Mouse (Mus musculus): ENCODE measurements at regions not wholly inside any gene's neighbourhood (a gene's known extent, or its start where the extent isn't known, plus 50 kb on each side); places are given as distances from the start of the nearest gene placed in this dataset.
A peak's percentile ranks its signal among the peaks of the same experiment; 100 is the strongest.

GRCm38 (mm10) chr13:111940275-111940674 is 131.5 kb upstream of the Map3k1 start:
- H3K9me3 ChIP-seq (ENCODE audit: control insufficient read depth, low read length) = no peaks in the 10 kb centered on the region
- H3K27me3 ChIP-seq (replicated peaks; ENCODE audit: control insufficient read depth, insufficient read depth, low read length) = no peaks in the 10 kb centered on the region
- no peaks in the 10 kb centered on the region for H3K36me3 ChIP-seq (ENCODE audit: control insufficient read depth, insufficient read depth, low read length)
- H3K4me3 ChIP-seq (ENCODE audit: low read depth, low read length) = no peak overlapping the region
- no peak for DNase-seq (ENCODE audit: low spot score)
- H3K4me1 ChIP-seq (ENCODE audit: control insufficient read depth, insufficient read depth, low read length) = peaks cover 11% of the 10 kb centered on the region; the same call in 1 of the 2 replicates
- H3K9ac ChIP-seq (ENCODE audit: low read depth, low read length) = no peak overlapping the region
- no peak overlapping the region for H3K27ac ChIP-seq (replicated peaks; ENCODE audit: low read depth, low read length)
- no peak for ATAC-seq (ENCODE audit: low read depth)
- 88% methylated on average over 4 of the region's 4 CpGs for WGBS
- no peak overlapping the region for H3K4me2 ChIP-seq (ENCODE audit: low read depth, low read length)

- 59% methylated on average over 6 of the region's 6 CpGs for WGBS
These were observed 132.2 kb upstream of the Map3k1 start for GRCm38 (mm10) chr13:111940796-111941513.

GRCm38 (mm10) chr13:111941946-111942345 is 133.2 kb upstream of the Map3k1 start:
- H3K9me3 ChIP-seq (ENCODE audit: control insufficient read depth, low read length) = no peaks in the 10 kb centered on the region
- WGBS = 94% methylated on average over 4 of the region's 4 CpGs

More at GRCm38 (mm10) chr13:111940796-111941513, 132.2 kb upstream of the Map3k1 start:
- DNase-seq (ENCODE audit: low spot score) (peak; percentile 38), ATAC-seq (ENCODE audit: low read depth) (peak; percentile 35; the same call in 1 of the 2 replicates)
- Histone ChIP-seq H3K27me3 (replicated peaks; ENCODE audit: control insufficient read depth, insufficient read depth, low read length) (no peaks in the 10 kb centered on the region), H3K4me2 (ENCODE audit: low read depth, low read length) (no peak overlapping the region), H3K27ac (replicated peaks; ENCODE audit: low read depth, low read length) (no peak overlapping the region), H3K9me3 (ENCODE audit: control insufficient read depth, low read length) (no peaks in the 10 kb centered on the region), H3K36me3 (ENCODE audit: control insufficient read depth, insufficient read depth, low read length) (no peaks in the 10 kb centered on the region), H3K4me3 (ENCODE audit: low read depth, low read length) (no peak overlapping the region), H3K4me1 (ENCODE audit: control insufficient read depth, insufficient read depth, low read length) (peaks cover 9% of the 10 kb centered on the region; the same call in 1 of the 2 replicates), H3K9ac (ENCODE audit: low read depth, low read length) (no peak overlapping the region)

GRCm38 (mm10) chr13:111943392-111944088 is 134.7 kb upstream of the Map3k1 start:
- H3K9ac ChIP-seq (ENCODE audit: low read depth, low read length) = no peak overlapping the region
- no peaks in the 10 kb centered on the region for H3K9me3 ChIP-seq (ENCODE audit: control insufficient read depth, low read length)
- WGBS = 44% methylated on average over 15 of the region's 15 CpGs
- DNase-seq (ENCODE audit: low spot score) (no peak), ATAC-seq (ENCODE audit: low read depth) (peak; percentile 48; the same call in 1 of the 2 replicates)
- H3K4me2 ChIP-seq (ENCODE audit: low read depth, low read length) = no peak overlapping the region
- H3K4me1 ChIP-seq (ENCODE audit: control insufficient read depth, insufficient read depth, low read length) = peaks cover 8% of the 10 kb centered on the region; the same call in 1 of the 2 replicates
- H3K27ac ChIP-seq (replicated peaks; ENCODE audit: low read depth, low read length) = no peak overlapping the region
- H3K36me3 ChIP-seq (ENCODE audit: control insufficient read depth, insufficient read depth, low read length) = no peaks in the 10 kb centered on the region
- no peak overlapping the region for H3K4me3 ChIP-seq (ENCODE audit: low read depth, low read length)
- H3K27me3 ChIP-seq (replicated peaks; ENCODE audit: control insufficient read depth, insufficient read depth, low read length) = no peaks in the 10 kb centered on the region

More at GRCm38 (mm10) chr13:111941946-111942345, 133.2 kb upstream of the Map3k1 start:
- no peak overlapping the region for H3K27ac ChIP-seq (replicated peaks; ENCODE audit: low read depth, low read length)
- no peak overlapping the region for H3K4me3 ChIP-seq (ENCODE audit: low read depth, low read length)
- ATAC-seq (ENCODE audit: low read depth) (no peak), DNase-seq (ENCODE audit: low spot score) (no peak)
- peaks cover 8% of the 10 kb centered on the region; the same call in 1 of the 2 replicates for H3K4me1 ChIP-seq (ENCODE audit: control insufficient read depth, insufficient read depth, low read length)
- H3K27me3 ChIP-seq (replicated peaks; ENCODE audit: control insufficient read depth, insufficient read depth, low read length) = no peaks in the 10 kb centered on the region
- H3K9ac ChIP-seq (ENCODE audit: low read depth, low read length) = no peak overlapping the region
- H3K36me3 ChIP-seq (ENCODE audit: control insufficient read depth, insufficient read depth, low read length) = no peaks in the 10 kb centered on the region
- H3K4me2 ChIP-seq (ENCODE audit: low read depth, low read length) = no peak overlapping the region

- H3K4me3 ChIP-seq (ENCODE audit: low read depth, low read length) = no peak overlapping the region
- ATAC-seq (ENCODE audit: low read depth) = peak; percentile 56; the same call in 1 of the 2 replicates
- H3K36me3 ChIP-seq (ENCODE audit: control insufficient read depth, insufficient read depth, low read length) = no peaks in the 10 kb centered on the region
- peak; percentile 61 for DNase-seq (ENCODE audit: low spot score)
- H3K9ac ChIP-seq (ENCODE audit: low read depth, low read length) = no peak overlapping the region
- WGBS = 12% methylated on average over 4 of the region's 5 CpGs
- H3K9me3 ChIP-seq (ENCODE audit: control insufficient read depth, low read length) = no peaks in the 10 kb centered on the region
- no peak overlapping the region for H3K4me2 ChIP-seq (ENCODE audit: low read depth, low read length)
- peaks cover 8% of the 10 kb centered on the region; the same call in 1 of the 2 replicates for H3K4me1 ChIP-seq (ENCODE audit: control insufficient read depth, insufficient read depth, low read length)
- no peak overlapping the region for H3K27ac ChIP-seq (replicated peaks; ENCODE audit: low read depth, low read length)
- no peaks in the 10 kb centered on the region for H3K27me3 ChIP-seq (replicated peaks; ENCODE audit: control insufficient read depth, insufficient read depth, low read length)
These were observed 135.3 kb upstream of the Map3k1 start for GRCm38 (mm10) chr13:111944089-111944406.

- ATAC-seq (ENCODE audit: low read depth) = no peak
- no peak overlapping the region for H3K4me3 ChIP-seq (ENCODE audit: low read depth, low read length)
- no peaks in the 10 kb centered on the region for H3K4me1 ChIP-seq (ENCODE audit: control insufficient read depth, insufficient read depth, low read length)
- 73% methylated on average over 4 of the region's 4 CpGs for WGBS
- H3K27ac ChIP-seq (replicated peaks; ENCODE audit: low read depth, low read length) = no peak overlapping the region
- DNase-seq (ENCODE audit: low spot score) = no peak
- no peak overlapping the region for H3K9ac ChIP-seq (ENCODE audit: low read depth, low read length)
- no peaks in the 10 kb centered on the region for H3K9me3 ChIP-seq (ENCODE audit: control insufficient read depth, low read length)
- no peaks in the 10 kb centered on the region for H3K36me3 ChIP-seq (ENCODE audit: control insufficient read depth, insufficient read depth, low read length)
- no peaks in the 10 kb centered on the region for H3K27me3 ChIP-seq (replicated peaks; ENCODE audit: control insufficient read depth, insufficient read depth, low read length)
- H3K4me2 ChIP-seq (ENCODE audit: low read depth, low read length) = no peak overlapping the region
These were observed 137.5 kb upstream of the Map3k1 start for GRCm38 (mm10) chr13:111946271-111946670.

GRCm38 (mm10) chr13:111946811-111947210 is 138.0 kb upstream of the Map3k1 start:
- H3K4me1 ChIP-seq (ENCODE audit: control insufficient read depth, insufficient read depth, low read length) = no peaks in the 10 kb centered on the region
- WGBS = 86% methylated on average over 8 of the region's 8 CpGs
- no peak overlapping the region for H3K4me2 ChIP-seq (ENCODE audit: low read depth, low read length)
- H3K27ac ChIP-seq (replicated peaks; ENCODE audit: low read depth, low read length) = no peak overlapping the region
- H3K27me3 ChIP-seq (replicated peaks; ENCODE audit: control insufficient read depth, insufficient read depth, low read length) = no peaks in the 10 kb centered on the region
- DNase-seq (ENCODE audit: low spot score) = no peak
- H3K4me3 ChIP-seq (ENCODE audit: low read depth, low read length) = no peak overlapping the region
- H3K9ac ChIP-seq (ENCODE audit: low read depth, low read length) = no peak overlapping the region
- H3K36me3 ChIP-seq (ENCODE audit: control insufficient read depth, insufficient read depth, low read length) = no peaks in the 10 kb centered on the region
- ATAC-seq (ENCODE audit: low read depth) = no peak
- H3K9me3 ChIP-seq (ENCODE audit: control insufficient read depth, low read length) = no peaks in the 10 kb centered on the region

GRCm38 (mm10) chr13:111948395-111948794 is 139.6 kb upstream of the Map3k1 start:
- no peaks in the 10 kb centered on the region for H3K36me3 ChIP-seq (ENCODE audit: control insufficient read depth, insufficient read depth, low read length)
- no peak for ATAC-seq (ENCODE audit: low read depth)
- H3K4me1 ChIP-seq (ENCODE audit: control insufficient read depth, insufficient read depth, low read length) = no peaks in the 10 kb centered on the region
- no peak overlapping the region for H3K4me3 ChIP-seq (ENCODE audit: low read depth, low read length)
- H3K4me2 ChIP-seq (ENCODE audit: low read depth, low read length) = no peak overlapping the region
- no peak overlapping the region for H3K9ac ChIP-seq (ENCODE audit: low read depth, low read length)
- H3K27ac ChIP-seq (replicated peaks; ENCODE audit: low read depth, low read length) = no peak overlapping the region
- DNase-seq (ENCODE audit: low spot score) = no peak
- no peaks in the 10 kb centered on the region for H3K9me3 ChIP-seq (ENCODE audit: control insufficient read depth, low read length)
- H3K27me3 ChIP-seq (replicated peaks; ENCODE audit: control insufficient read depth, insufficient read depth, low read length) = no peaks in the 10 kb centered on the region
- WGBS = 77% methylated on average over 3 of the region's 3 CpGs
